Mouse (Mus musculus) lung, postnatal 0 days (tissue): Measurements from ENCODE around the gene Dnaja4. TPM values are rescaled to one million over a fixed set of nuclear protein-coding genes. Genes with fewer than 3 reads are reported as not detected.

Experiments
- ATAC-seq: fragments of 200-750 bp; cut with Nextera tagmentation; 2 replicates; pipeline ENCODE4 v1.8.0; 2017; ENCODE audit warnings: moderate library complexity
- DNase-seq: peaks from one replicate; pipeline ENCODE4 v3.0.0-alpha.2; 2016; ENCODE audit warnings: low spot score
- H3K27ac ChIP-seq: fragments of 300-500 bp; sonication (generic); 2 replicates; pipeline ENCODE4 v1.5.1; 2014; ENCODE audit warnings: antibody characterized with exemption, mild to moderate bottlenecking, low read length, mixed read lengths
- H3K27me3 ChIP-seq: fragments of 300-500 bp; sonication (generic); replicated peaks from 2 replicates; pipeline ENCODE4 v1.6.1; 2014; ENCODE audit warnings: low read length, mixed read lengths; ENCODE audit not compliant: insufficient read depth
- H3K36me3 ChIP-seq: fragments of 300-500 bp; sonication (generic); 2 replicates; pipeline ENCODE4 v1.6.1; 2014; ENCODE audit warnings: low read length, mixed read lengths; ENCODE audit not compliant: insufficient read depth
- H3K4me1 ChIP-seq: fragments of 300-500 bp; sonication (generic); 2 replicates; pipeline ENCODE4 v1.6.1; 2014; ENCODE audit warnings: antibody characterized with exemption, low read depth, low read length, mixed read lengths; ENCODE audit not compliant: insufficient read depth
- H3K4me2 ChIP-seq: fragments of 300-500 bp; sonication (generic); replicated peaks from 2 replicates; pipeline ENCODE4 v1.6.1; 2014; ENCODE audit warnings: low read depth, mild to moderate bottlenecking, low read length, moderate library complexity, mixed read lengths
- H3K4me3 ChIP-seq: fragments of 300-500 bp; sonication (generic); 2 replicates; pipeline ENCODE4 v1.5.1; 2014; ENCODE audit warnings: low read depth, low read length
- H3K9ac ChIP-seq: fragments of 300-500 bp; sonication (generic); replicated peaks from 2 replicates; pipeline ENCODE4 v1.6.1; 2014; ENCODE audit warnings: low read depth, mild to moderate bottlenecking
- H3K9me3 ChIP-seq: fragments of 300-500 bp; sonication (generic); 2 replicates; pipeline ENCODE4 v1.6.1; 2016; ENCODE audit warnings: low read length, mixed read lengths
- CTCF ChIP-seq: IDR thresholded peaks from 2 replicates; pipeline ENCODE4 v1.5.1; 2016; ENCODE audit warnings: antibody characterized with exemption, mild to moderate bottlenecking
- EP300 ChIP-seq: IDR thresholded peaks from 2 replicates; pipeline ENCODE4 v1.6.1; 2016; ENCODE audit warnings: antibody characterized with exemption, mild to moderate bottlenecking, control low read depth
- WGBS: fragments of 180-500 bp; shearing (Covaris S2); extraction: QIAGEN DNeasy Blood & Tissue Kit; methylation state at CpG from one replicate; pipeline ENCODE4 v1.1.7; 2014; 5-methylcytosine and 5-hydroxymethylcytosine counted together
- polyA plus RNA-seq: library from polyadenylated mRNA; unstranded; fragments of >200 nt; fragmentation: Nextera tagmentation; extraction: Ambion mirVana; gene quantifications from 2 replicates; pipeline ENCODE4 v1.2.1, GENCODE M21; 2015

The Dnaja4 gene
- polyA plus RNA-seq, 1 experiment from 2014 or later: 15.2 TPM

DNA sequence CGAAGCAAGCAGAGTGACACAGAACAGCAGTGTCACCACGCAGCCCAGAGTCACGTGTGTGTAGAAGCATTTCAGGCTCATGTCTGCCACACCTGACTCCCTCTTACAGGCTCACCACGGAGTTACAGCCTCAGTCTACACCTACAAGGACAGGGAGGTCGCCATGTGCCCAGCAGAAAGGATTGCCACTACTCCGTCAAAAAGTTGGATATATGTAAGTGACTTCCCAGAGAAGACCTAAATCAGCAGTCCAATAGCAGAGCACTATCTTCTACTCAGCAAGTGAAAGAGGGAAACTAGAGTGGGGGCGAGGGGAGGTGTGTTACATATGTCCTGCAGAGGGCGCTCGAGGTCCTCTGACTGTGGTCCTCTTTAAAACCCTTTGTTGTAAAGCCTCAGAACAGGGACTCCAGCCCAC is 37.6 kb downstream of the Dnaja4 start:
- H3K9ac ChIP-seq: no peak overlapping the region
- H3K4me3 ChIP-seq: no peak overlapping the region
- DNase-seq (peak; percentile 85), ATAC-seq (no peak)
- 16% methylated on average over 9 of the region's 9 CpGs for WGBS
- H3K4me2 ChIP-seq: 0 out of 2 replicates have a peak overlapping the region, but pooled peaks have one; percentile 2
- no peaks in the 10 kb centered on the region for H3K4me1 ChIP-seq
- no peaks in the 10 kb centered on the region for H3K36me3 ChIP-seq
- no peak overlapping the region for H3K27ac ChIP-seq
- peak; percentile 82 for TF ChIP-seq CTCF
- TF ChIP-seq EP300: no peak
- H3K9me3 ChIP-seq: no peaks in the 10 kb centered on the region
- no peaks in the 10 kb centered on the region for H3K27me3 ChIP-seq

- H3K36me3 ChIP-seq: no peaks in the 10 kb centered on the region
- ATAC-seq (no peak), DNase-seq (peak; percentile 62)
- no peak overlapping the region for H3K4me2 ChIP-seq
- no peak overlapping the region for H3K9ac ChIP-seq
- H3K4me1 ChIP-seq: no peaks in the 10 kb centered on the region
- no peak overlapping the region for H3K27ac ChIP-seq
- WGBS: 31% methylated on average over 3 of the region's 3 CpGs
- peak; percentile 82 for TF ChIP-seq CTCF
- TF ChIP-seq EP300: no peak
- H3K9me3 ChIP-seq: no peaks in the 10 kb centered on the region
- no peak overlapping the region for H3K4me3 ChIP-seq
- H3K27me3 ChIP-seq: no peaks in the 10 kb centered on the region
Measured at GRCm38 (mm10) chr9:54738376-54738775, 39.7 kb downstream of the Dnaja4 start.

- H3K27me3 ChIP-seq: no peaks in the 10 kb centered on the region
- no peak for TF ChIP-seq CTCF
- TF ChIP-seq EP300: no peak
- H3K9me3 ChIP-seq: no peaks in the 10 kb centered on the region
- H3K4me2 ChIP-seq: no peak overlapping the region
- DNase-seq: no peak
- H3K4me3 ChIP-seq: no peak overlapping the region
- H3K27ac ChIP-seq: no peak overlapping the region
- ATAC-seq: no peak
- no peaks in the 10 kb centered on the region for H3K36me3 ChIP-seq
- no peaks in the 10 kb centered on the region for H3K4me1 ChIP-seq
- no peak overlapping the region for H3K9ac ChIP-seq
- WGBS: 59% methylated on average over 4 of the region's 4 CpGs
Measured at GRCm38 (mm10) chr9:54743891-54744290, 45.2 kb downstream of the Dnaja4 start.

GRCm38 (mm10) chr9:54745740-54746370 is 47.2 kb downstream of the Dnaja4 start:
- no peak overlapping the region for H3K4me3 ChIP-seq
- TF ChIP-seq EP300 (no peak), CTCF (no peak)
- ATAC-seq (no peak), DNase-seq (no peak)
- WGBS: 52% methylated on average over 13 of the region's 13 CpGs
- H3K36me3 ChIP-seq: no peaks in the 10 kb centered on the region
- no peaks in the 10 kb centered on the region for H3K27me3 ChIP-seq
- H3K9me3 ChIP-seq: no peaks in the 10 kb centered on the region
- H3K9ac ChIP-seq: no peak overlapping the region
- H3K27ac ChIP-seq: no peak overlapping the region
- H3K4me2 ChIP-seq: no peak overlapping the region
- no peaks in the 10 kb centered on the region for H3K4me1 ChIP-seq

DNA sequence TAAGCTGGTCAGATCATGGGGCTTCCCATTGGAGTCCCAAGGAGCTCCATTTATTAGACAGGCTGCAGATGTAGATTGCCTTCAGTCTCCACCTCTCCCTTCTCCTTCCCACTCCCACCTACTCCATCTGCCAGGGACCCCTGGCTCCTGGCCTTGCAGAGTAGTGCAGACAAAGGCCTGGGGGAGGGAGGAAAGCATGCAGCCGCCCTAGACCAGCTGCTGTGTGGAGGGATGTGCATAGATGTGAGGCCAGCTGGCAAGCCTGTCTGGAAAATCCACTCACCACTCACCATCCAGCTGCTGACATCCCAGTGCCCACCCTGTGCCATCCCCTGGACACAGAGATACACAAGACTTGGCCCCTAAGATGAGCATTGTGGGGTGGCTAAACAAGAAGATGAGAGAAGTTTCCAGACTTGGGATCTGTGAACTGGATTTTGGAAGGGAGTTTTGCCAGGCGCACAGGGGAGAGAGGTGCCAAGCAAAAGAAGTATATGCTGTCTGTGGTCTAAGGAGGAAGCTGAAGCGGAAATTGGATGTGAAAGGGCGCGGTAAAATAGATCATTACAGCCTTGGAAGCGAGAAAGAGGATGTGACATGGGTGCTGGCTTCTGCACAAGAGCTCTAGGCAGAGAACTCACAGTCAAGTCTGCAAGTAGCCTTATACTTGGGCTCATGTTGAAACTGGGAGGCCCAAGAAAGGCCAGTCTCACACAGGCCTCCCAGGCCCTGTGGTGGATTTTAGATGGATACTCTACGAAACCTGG is 51.7 kb downstream of the Dnaja4 start:
- Histone ChIP-seq H3K27me3 (0 out of 2 replicates have a peak, but pooled peaks cover 2% of the 10 kb centered on the region), H3K27ac (no peak overlapping the region), H3K4me2 (no peak overlapping the region), H3K4me1 (no peaks in the 10 kb centered on the region), H3K9me3 (no peaks in the 10 kb centered on the region), H3K4me3 (no peak overlapping the region), H3K9ac (no peak overlapping the region), H3K36me3 (no peaks in the 10 kb centered on the region)
- ATAC-seq (no peak), DNase-seq (no peak)
- no peak for TF ChIP-seq EP300
- no peak for TF ChIP-seq CTCF
- WGBS: 73% methylated on average over 7 of the region's 7 CpGs

- no peak for ATAC-seq
- 0 out of 2 replicates have a peak, but pooled peaks cover 2% of the 10 kb centered on the region for H3K27me3 ChIP-seq
- no peak overlapping the region for H3K9ac ChIP-seq
- DNase-seq: no peak
- TF ChIP-seq EP300 (no peak), CTCF (no peak)
- H3K4me3 ChIP-seq: no peak overlapping the region
- no peak overlapping the region for H3K27ac ChIP-seq
- 76% methylated on average over 2 of the region's 2 CpGs for WGBS
- no peaks in the 10 kb centered on the region for H3K4me1 ChIP-seq
- no peaks in the 10 kb centered on the region for H3K9me3 ChIP-seq
- no peak overlapping the region for H3K4me2 ChIP-seq
- H3K36me3 ChIP-seq: no peaks in the 10 kb centered on the region
Measured at GRCm38 (mm10) chr9:54751684-54752083, 53.0 kb downstream of the Dnaja4 start.
